ENCODE assay signal across 8 mouse cellular contexts in the genomic region with DNA sequence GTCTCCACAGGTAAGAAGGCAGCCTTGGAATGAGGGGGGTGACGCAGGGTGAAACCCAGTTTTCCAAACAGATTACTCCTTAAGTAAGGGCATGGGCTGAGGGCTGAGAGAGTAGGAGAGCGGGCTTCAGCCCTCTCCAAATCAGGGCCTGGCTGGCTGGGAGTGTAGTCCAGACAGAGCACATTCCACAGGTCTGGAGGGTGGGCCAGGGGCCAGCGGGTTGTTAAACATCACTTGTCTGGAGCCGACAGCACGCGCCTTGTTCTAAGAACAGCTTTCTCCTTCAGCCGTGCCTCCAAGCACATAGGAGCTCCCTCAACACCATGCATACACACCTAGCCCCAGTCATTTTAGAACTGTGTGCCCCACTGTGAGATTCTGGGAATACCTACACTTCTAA. TPM values are rescaled to one million over a fixed set of nuclear protein-coding genes. Genes with fewer than 3 reads are reported as not detected.
DNase-seq lines count a peak whose midpoint lies in the region.

No protein-coding gene starts in this region.

- intact Hi-C loops in gastrocnemius, postnatal 14 days (cut with DNase I; ENCODE audit: low total_unique reads), result no loop called here

- peak; percentile 6 to 20 for DNase-seq in cerebellum, postnatal 14 days
- no peak for DNase-seq in cerebellum, adult 9-10 months
- DNase-seq in gastrocnemius, postnatal 14 days, result peak; percentile 67
- peak; percentile 86 for DNase-seq in kidney, adult 9 months
- DNase-seq in mesoderm, embryonic 11.5 days (ENCODE audit: low read depth, low spot score), result peak; percentile 65
- no peak for DNase-seq in right cerebral cortex, adult 18-20 months
- DNase-seq in thymus, adult 18-20 months, result no peak
- no peak for DNase-seq in spleen, adult 18-20 months

RNA-seq across cellular contexts. Expression of gene Creb3l2, which starts 26.9 kb away (rescaled TPM):
- 10 to 100 TPM; 14.1 to 16.9 TPM for total RNA-seq in gastrocnemius, postnatal 14 days (2021)

Comparison
In these comparisons a context has a peak if more than half of its experiments do, and no peak if none do; other contexts are left out.
1. DNase-seq: peak in cerebellum, postnatal 14 days (2 of 2), gastrocnemius, postnatal 14 days (single experiment), kidney, adult 9 months (single experiment) and mesoderm, embryonic 11.5 days (single experiment); none in cerebellum, adult 9-10 months (single experiment), right cerebral cortex, adult 18-20 months (single experiment), thymus, adult 18-20 months (0 of 2) and spleen, adult 18-20 months (0 of 2).